Mouse (Mus musculus) neural tube, embryonic 11.5 days (tissue): ENCODE results near the gene Rnf44. TPM values are rescaled to one million over a fixed set of nuclear protein-coding genes. Genes with fewer than 3 reads are reported as not detected.

Experiments used
- ATAC-seq: fragments of 200-750 bp; cut with Nextera tagmentation; 2 replicates; pipeline ENCODE4 v1.8.0; 2017; ENCODE audit warnings: moderate number of reproducible peaks, mild to moderate bottlenecking, moderate TSS enrichment, moderate library complexity; ENCODE audit not compliant: insufficient read depth, low FRiP score, low TSS enrichment
- DNase-seq: peaks from one replicate; pipeline ENCODE4 v3.0.0-alpha.2; 2015; ENCODE audit warnings: low spot score
- H3K27ac ChIP-seq: fragments of 300-500 bp; sonication (generic); 2 replicates; pipeline ENCODE4 v1.5.1; 2014; ENCODE audit warnings: low read depth, mild to moderate bottlenecking, low read length
- H3K27me3 ChIP-seq: fragments of 300-500 bp; sonication (generic); 2 replicates; pipeline ENCODE4 v1.6.1; 2014; ENCODE audit warnings: mild to moderate bottlenecking, low read length, mixed read lengths; ENCODE audit not compliant: control insufficient read depth, insufficient read depth
- H3K36me3 ChIP-seq: fragments of 300-500 bp; sonication (generic); 2 replicates; pipeline ENCODE4 v1.6.1; 2014; ENCODE audit warnings: mild to moderate bottlenecking, low read length, moderate library complexity, mixed read lengths; ENCODE audit not compliant: control insufficient read depth, insufficient read depth
- H3K4me1 ChIP-seq: fragments of 300-500 bp; sonication (generic); 2 replicates; pipeline ENCODE4 v1.6.1; 2014; ENCODE audit warnings: low read length, mixed read lengths; ENCODE audit not compliant: control insufficient read depth, insufficient read depth
- H3K4me2 ChIP-seq: fragments of 300-500 bp; sonication (generic); 2 replicates; pipeline ENCODE4 v1.6.1; 2014; ENCODE audit warnings: low read depth, mild to moderate bottlenecking, moderate library complexity
- H3K4me3 ChIP-seq: fragments of 300-500 bp; sonication (generic); 2 replicates; pipeline ENCODE4 v1.5.1; 2014; ENCODE audit warnings: low read depth, low read length
- H3K9ac ChIP-seq: fragments of 300-500 bp; sonication (generic); 2 replicates; pipeline ENCODE4 v1.6.1; 2014; ENCODE audit warnings: mild to moderate bottlenecking, low read length
- H3K9me3 ChIP-seq: fragments of 300-500 bp; sonication (generic); 2 replicates; pipeline ENCODE4 v1.6.1; 2016; ENCODE audit warnings: low read length; ENCODE audit not compliant: control insufficient read depth
- WGBS: fragments of 180-500 bp; shearing (Covaris S2); extraction: QIAGEN DNeasy Blood & Tissue Kit; methylation state at CpG from one replicate; pipeline ENCODE4 v1.1.7; 2014; 5-methylcytosine and 5-hydroxymethylcytosine counted together
- polyA plus RNA-seq: library from polyadenylated mRNA; unstranded; fragments of >200 nt; fragmentation: Nextera tagmentation; extraction: Ambion mirVana; gene quantifications from 2 replicates; pipeline ENCODE4 v1.2.1, GENCODE M21; 2014

The Rnf44 gene
- polyA plus RNA-seq, 1 experiment from 2014 or later, result 130 TPM

- Histone ChIP-seq H3K9me3 (no peaks in the 10 kb centered on the region), H3K9ac (no peak overlapping the region), H3K4me1 (peaks cover 7% of the 10 kb centered on the region; the same call in 1 of the 2 replicates), H3K4me2 (no peak overlapping the region), H3K27me3 (peaks cover 4% of the 10 kb centered on the region; the same call in 1 of the 2 replicates), H3K27ac (no peak overlapping the region), H3K36me3 (no peaks in the 10 kb centered on the region), H3K4me3 (no peak overlapping the region)
- 44% methylated on average over 4 of the region's 4 CpGs for WGBS
- no peak for ATAC-seq
- no peak for DNase-seq
Observed at GRCm38 (mm10) chr13:54714393-54714792, 20.7 kb upstream of the Rnf44 start.

GRCm38 (mm10) chr13:54710866-54711265 lies 17.2 kb upstream of the Rnf44 start:
- no peaks in the 10 kb centered on the region for H3K36me3 ChIP-seq
- WGBS, result 82% methylated on average over 3 of the region's 3 CpGs
- ATAC-seq, result no peak

GRCm38 (mm10) chr13:54704890-54705289 lies 11.2 kb upstream of the Rnf44 start:
- 59% methylated on average over 6 of the region's 6 CpGs for WGBS
- no peak overlapping the region for H3K9ac ChIP-seq
- no peak overlapping the region for H3K4me3 ChIP-seq
- H3K9me3 ChIP-seq, result no peaks in the 10 kb centered on the region
- H3K4me2 ChIP-seq, result no peak overlapping the region
- no peaks in the 10 kb centered on the region for H3K27me3 ChIP-seq
- no peak overlapping the region for H3K27ac ChIP-seq
- DNase-seq (no peak), ATAC-seq (no peak)
- H3K36me3 ChIP-seq, result no peaks in the 10 kb centered on the region
- no peaks in the 10 kb centered on the region for H3K4me1 ChIP-seq

More at GRCm38 (mm10) chr13:54710866-54711265, 17.2 kb upstream of the Rnf44 start:
- Histone ChIP-seq H3K9me3 (no peaks in the 10 kb centered on the region), H3K27ac (no peak overlapping the region), H3K4me2 (no peak overlapping the region), H3K4me3 (no peak overlapping the region), H3K27me3 (peaks cover under 1% of the 10 kb centered on the region; the same call in 1 of the 2 replicates), H3K4me1 (no peaks in the 10 kb centered on the region), H3K9ac (no peak overlapping the region)
- DNase-seq, result no peak

GRCm38 (mm10) chr13:54702507-54702906 lies 8.8 kb upstream of the Rnf44 start:
- Histone ChIP-seq H3K4me3 (no peak overlapping the region), H3K27me3 (no peaks in the 10 kb centered on the region), H3K9ac (no peak overlapping the region), H3K4me1 (no peaks in the 10 kb centered on the region), H3K9me3 (no peaks in the 10 kb centered on the region), H3K36me3 (no peaks in the 10 kb centered on the region), H3K27ac (no peak overlapping the region), H3K4me2 (no peak overlapping the region)
- ATAC-seq (no peak), DNase-seq (no peak)
- WGBS, result 69% methylated on average over 7 of the region's 7 CpGs

GRCm38 (mm10) chr13:54701243-54701642 lies 7.5 kb upstream of the Rnf44 start, which contains the start of gene Cdhr2:
Gene Cdhr2, plus strand, starts transcription at chr13:54701461.
- 68% methylated on average over 5 of the region's 5 CpGs for WGBS
- ATAC-seq (no peak), DNase-seq (no peak)
- H3K36me3 ChIP-seq, result no peaks in the 10 kb centered on the region
- no peaks in the 10 kb centered on the region for H3K9me3 ChIP-seq
- H3K27me3 ChIP-seq, result no peaks in the 10 kb centered on the region
- H3K4me1 ChIP-seq, result no peaks in the 10 kb centered on the region
- no peak within 1 kb of the TSS for H3K4me2 ChIP-seq
- no peak within 1 kb of the TSS for H3K27ac ChIP-seq
- H3K4me3 ChIP-seq, result no peak within 1 kb of the TSS
- H3K9ac ChIP-seq, result no peak within 1 kb of the TSS

- H3K9ac ChIP-seq, result no peak overlapping the region
- H3K4me1 ChIP-seq, result peaks cover 15% of the 10 kb centered on the region
- no peak overlapping the region for H3K4me3 ChIP-seq
- no peaks in the 10 kb centered on the region for H3K27me3 ChIP-seq
- 90% methylated on average over 11 of the region's 11 CpGs for WGBS
- no peaks in the 10 kb centered on the region for H3K9me3 ChIP-seq
- H3K4me2 ChIP-seq, result no peak overlapping the region
- H3K27ac ChIP-seq, result no peak overlapping the region
- no peak for ATAC-seq
- no peak for DNase-seq
- no peaks in the 10 kb centered on the region for H3K36me3 ChIP-seq
Observed at GRCm38 (mm10) chr13:54695479-54696230, 1.9 kb upstream of the Rnf44 start.

- Histone ChIP-seq H3K9ac (peak overlapping the region; percentile 59), H3K9me3 (no peaks in the 10 kb centered on the region), H3K27me3 (no peaks in the 10 kb centered on the region), H3K27ac (peak overlapping the region; percentile 85), H3K36me3 (no peaks in the 10 kb centered on the region), H3K4me1 (peaks cover 15% of the 10 kb centered on the region), H3K4me2 (peak overlapping the region; percentile 43), H3K4me3 (peak overlapping the region; percentile 71)
- DNase-seq (no peak), ATAC-seq (peak; percentile 76)
- 16% methylated on average over 26 of the region's 26 CpGs for WGBS
Observed at GRCm38 (mm10) chr13:54694348-54695060, 797 bp upstream of the Rnf44 start.

- peak overlapping the region; percentile 78 for H3K27ac ChIP-seq
- peak overlapping the region; percentile 71 for H3K4me3 ChIP-seq
- no peaks in the 10 kb centered on the region for H3K27me3 ChIP-seq
- peak overlapping the region; percentile 93 for H3K9ac ChIP-seq
- peak overlapping the region; percentile 79 for H3K4me2 ChIP-seq
- peak; percentile 20 for DNase-seq
- H3K36me3 ChIP-seq, result no peaks in the 10 kb centered on the region
- no peaks in the 10 kb centered on the region for H3K9me3 ChIP-seq
- peaks cover 17% of the 10 kb centered on the region for H3K4me1 ChIP-seq
- no peak for ATAC-seq
- WGBS, result 15% methylated on average over 21 of the region's 21 CpGs
Observed at GRCm38 (mm10) chr13:54692711-54693557, 773 bp downstream of the Rnf44 start.
